Mouse (Mus musculus) CH12.LX (cell line): Measurements from ENCODE around the gene Hs3st3a1. TPM values are rescaled to one million over a fixed set of nuclear protein-coding genes. Genes with fewer than 3 reads are reported as not detected.

Source experiments
- DNase-seq: peaks from one replicate; pipeline ENCODE4 v3.0.0-alpha.2; 2013; ENCODE audit errors: extremely low read depth
- H3K27ac ChIP-seq: 2 replicates; pipeline ENCODE4 v1.5.1; 2012; ENCODE audit warnings: low read depth, mild to moderate bottlenecking, control low read depth, moderate library complexity; ENCODE audit not compliant: insufficient read depth
- H3K27me3 ChIP-seq: replicated peaks from 2 replicates; pipeline ENCODE3; 2012; ENCODE audit warnings: inconsistent platforms
- H3K36me3 ChIP-seq, 2 experiments: replicated peaks in 1 of 2; 2 replicates each; pipeline versions ENCODE3 to v1.6.1; 2012; ENCODE audit warnings: inconsistent platforms in 1 of 2, low read length in 1 of 2, mild to moderate bottlenecking in 1 of 2, mixed read lengths in 1 of 2, moderate library complexity in 1 of 2; ENCODE audit not compliant: control insufficient read depth in 1 of 2, insufficient read depth in 1 of 2
- H3K4me1 ChIP-seq, 2 experiments: 2 replicates each; pipeline ENCODE4 v1.6.1; 2012; ENCODE audit warnings: inconsistent platforms in 1 of 2, moderate library complexity in 1 of 2; ENCODE audit not compliant: insufficient read depth in 2 of 2, control insufficient read depth in 1 of 2
- H3K4me2 ChIP-seq: 2 replicates; pipeline ENCODE4 v1.6.1; 2012; ENCODE audit warnings: low read depth, mild to moderate bottlenecking, control low read depth; ENCODE audit not compliant: poor library complexity, insufficient read depth, severe bottlenecking
- H3K4me3 ChIP-seq, 3 experiments: fragments of 150-350 bp in 1 of 3; sonication (generic) in 1 of 3; replicated peaks in 1 of 3; 2 replicates each; pipeline versions ENCODE3 to v1.5.1; 2011 to 2012; ENCODE audit warnings: low read depth in 2 of 3, low read length in 2 of 3, mild to moderate bottlenecking in 2 of 3, moderate library complexity in 2 of 3, control low read depth in 1 of 3, improper control_type of control experiment in 1 of 3, inconsistent platforms in 1 of 3, mixed read lengths in 1 of 3; ENCODE audit not compliant: poor library complexity in 1 of 3
- H3K79me2 ChIP-seq: replicated peaks from 2 replicates; pipeline ENCODE4 v1.6.1; 2012; ENCODE audit warnings: mild to moderate bottlenecking, moderate library complexity; ENCODE audit not compliant: control insufficient read depth, poor library complexity, insufficient read depth, severe bottlenecking; ENCODE audit errors: extremely low read depth
- H3K9ac ChIP-seq: 2 replicates; pipeline ENCODE4 v1.6.1; 2012; ENCODE audit warnings: low read depth, mild to moderate bottlenecking, control low read depth, moderate library complexity; ENCODE audit not compliant: insufficient read depth
- H3K9me3 ChIP-seq: replicated peaks from 2 replicates; pipeline ENCODE3; 2012; ENCODE audit warnings: low read length, inconsistent platforms, mixed read lengths
- BHLHE40 ChIP-seq: IDR thresholded peaks from 2 replicates; pipeline ENCODE4 v1.6.1; 2011; ENCODE audit warnings: mild to moderate bottlenecking, low read depth, low read length, improper control_type of control experiment
- CHD2 ChIP-seq: IDR thresholded peaks from 2 replicates; pipeline ENCODE4 v1.6.1; 2011; ENCODE audit warnings: low read length, improper control_type of control experiment
- E2F4 ChIP-seq: IDR thresholded peaks from 2 replicates; pipeline ENCODE4 v1.6.1; 2011; ENCODE audit warnings: low read depth, low read length, improper control_type of control experiment; ENCODE audit not compliant: insufficient replicate concordance
- ELF1 ChIP-seq: IDR thresholded peaks from 2 replicates; pipeline ENCODE4 v1.6.1; 2014; ENCODE audit warnings: low read depth, mild to moderate bottlenecking, inconsistent platforms, low read length, improper control_type of control experiment
- ETS1 ChIP-seq: conservative IDR thresholded peaks from 2 replicates; pipeline ENCODE4 v1.6.1; 2012; ENCODE audit warnings: low read depth, mild to moderate bottlenecking, inconsistent platforms, low read length, improper control_type of control experiment, moderate library complexity
- GABPA ChIP-seq: IDR thresholded peaks from 2 replicates; pipeline ENCODE4 v1.6.1; 2012; ENCODE audit warnings: low read depth, low read length, improper control_type of control experiment, inconsistent platforms; ENCODE audit not compliant: insufficient replicate concordance
- HCFC1 ChIP-seq: IDR thresholded peaks from 2 replicates; pipeline ENCODE4 v1.6.1; 2012; ENCODE audit warnings: low read depth, mild to moderate bottlenecking, inconsistent platforms, low read length, improper control_type of control experiment
- IRF4 ChIP-seq: IDR thresholded peaks from 2 replicates; pipeline ENCODE4 v1.6.1; 2014; ENCODE audit warnings: low read depth, mild to moderate bottlenecking, inconsistent platforms, low read length, improper control_type of control experiment
- JUN ChIP-seq: IDR thresholded peaks from 2 replicates; pipeline ENCODE4 v1.6.1; 2011; ENCODE audit warnings: low read depth, mild to moderate bottlenecking, low read length, improper control_type of control experiment, moderate library complexity; ENCODE audit not compliant: insufficient read depth
- JUND ChIP-seq: conservative IDR thresholded peaks from 2 replicates; pipeline ENCODE4 v1.6.1; 2011; ENCODE audit warnings: low read depth, low read length, improper control_type of control experiment
- KAT2A ChIP-seq: IDR thresholded peaks from 2 replicates; pipeline ENCODE4 v1.6.1; 2012; ENCODE audit warnings: low read length, improper control_type of control experiment, inconsistent platforms; ENCODE audit not compliant: insufficient replicate concordance
- MAFK ChIP-seq: IDR thresholded peaks from 2 replicates; pipeline ENCODE4 v1.6.1; 2011; ENCODE audit warnings: low read length, improper control_type of control experiment; ENCODE audit not compliant: insufficient replicate concordance
- MAX ChIP-seq: IDR thresholded peaks from 2 replicates; pipeline ENCODE4 v1.6.1; 2011; ENCODE audit warnings: low read length, improper control_type of control experiment
- MAZ ChIP-seq: IDR thresholded peaks from 2 replicates; pipeline ENCODE4 v1.6.1; 2012; ENCODE audit warnings: low read depth, mild to moderate bottlenecking, inconsistent platforms, low read length, improper control_type of control experiment, moderate library complexity
- MEF2A ChIP-seq: IDR thresholded peaks from 2 replicates; pipeline ENCODE4 v1.6.1; 2014; ENCODE audit warnings: low read depth, mild to moderate bottlenecking, inconsistent platforms, low read length, improper control_type of control experiment, borderline replicate concordance
- MYC ChIP-seq: IDR thresholded peaks from 2 replicates; pipeline ENCODE4 v1.6.1; 2011; ENCODE audit warnings: low read depth, mild to moderate bottlenecking, improper control_type of control experiment, low read length
- NELFE ChIP-seq: IDR thresholded peaks from 2 replicates; pipeline ENCODE4 v1.6.1; 2011; ENCODE audit warnings: low read depth, low read length, improper control_type of control experiment
- NRF1 ChIP-seq: IDR thresholded peaks from 2 replicates; pipeline ENCODE4 v1.6.1; 2014; ENCODE audit warnings: low read depth, mild to moderate bottlenecking, inconsistent platforms, low read length, improper control_type of control experiment, moderate library complexity
- PAX5 ChIP-seq: IDR thresholded peaks from 2 replicates; pipeline ENCODE4 v1.6.1; 2012; ENCODE audit warnings: low read length, inconsistent platforms, mixed read lengths
- POLR2A ChIP-seq: IDR thresholded peaks from 2 replicates; pipeline ENCODE4 v1.6.1; 2011; ENCODE audit warnings: low read depth, mild to moderate bottlenecking, improper control_type of control experiment, low read length
- POLR2AphosphoS2 ChIP-seq: IDR thresholded peaks from 2 replicates; pipeline ENCODE4 v1.6.1; 2011; ENCODE audit warnings: low read depth, low read length, improper control_type of control experiment
- SIN3A ChIP-seq: IDR thresholded peaks from 2 replicates; pipeline ENCODE4 v1.6.1; 2012; ENCODE audit warnings: low read length, improper control_type of control experiment, inconsistent platforms
- SMC3 ChIP-seq: IDR thresholded peaks from 2 replicates; pipeline ENCODE4 v1.6.1; 2011; ENCODE audit warnings: low read depth, low read length, improper control_type of control experiment
- TBP ChIP-seq: conservative IDR thresholded peaks from 2 replicates; pipeline ENCODE4 v1.6.1; 2011; ENCODE audit warnings: low read depth, low read length, improper control_type of control experiment
- TCF12 ChIP-seq: IDR thresholded peaks from 2 replicates; pipeline ENCODE4 v1.6.1; 2014; ENCODE audit warnings: low read depth, mild to moderate bottlenecking, inconsistent platforms, low read length, improper control_type of control experiment
- UBTF ChIP-seq: IDR thresholded peaks from 2 replicates; pipeline ENCODE4 v1.6.1; 2012; ENCODE audit warnings: low read depth, mild to moderate bottlenecking, inconsistent platforms, low read length, improper control_type of control experiment, moderate library complexity
- USF1 ChIP-seq: IDR thresholded peaks from 2 replicates; pipeline ENCODE4 v1.6.1; 2014; ENCODE audit warnings: low read depth, mild to moderate bottlenecking, inconsistent platforms, low read length, improper control_type of control experiment
- USF2 ChIP-seq: conservative IDR thresholded peaks from 2 replicates; pipeline ENCODE4 v1.6.1; 2011; ENCODE audit warnings: low read depth, low read length, improper control_type of control experiment
- ZKSCAN1 ChIP-seq: IDR thresholded peaks from 2 replicates; pipeline ENCODE4 v1.6.1; 2012; ENCODE audit warnings: low read depth, inconsistent platforms, low read length, improper control_type of control experiment, borderline replicate concordance
- ZMIZ1 ChIP-seq: IDR thresholded peaks from 2 replicates; pipeline ENCODE4 v1.6.1; 2012; ENCODE audit warnings: low read depth, mild to moderate bottlenecking, inconsistent platforms, low read length, improper control_type of control experiment
- dilution Hi-C: fragments of 300-500 bp; cut with MboI; formaldehyde crosslinking; loops from 2 replicates; pipeline ENCODE4 v1.14.3; 2020; ENCODE audit warnings: low sequenced_read_pairs; ENCODE audit not compliant: extremely low pct_unique_long_range_greater_than_20kb, extremely low pct_ligation_motif_present
- in situ Hi-C: fragments of 300-500 bp; cut with MboI; formaldehyde crosslinking; loops from 3 replicates; pipeline ENCODE4 v1.14.3; 2019; ENCODE audit warnings: low sequenced_read_pairs, low pct_ligation_motif_present, low pct_unique_long_range_greater_than_20kb, mixed read lengths
- polyA plus RNA-seq: library from polyadenylated mRNA; unstranded; fragments of >175 nt; gene quantifications from 2 replicates; pipeline ENCODE4 v1.2.1, GENCODE M21; 2012; ENCODE audit warnings: low read depth; ENCODE audit not compliant: insufficient read length
- total RNA-seq, 2 experiments: library from RNA; depleted of rRNA; stranded (reverse); fragments of 300-350 nt in 1 of 2; fragments of >200 nt in 1 of 2; gene quantifications; 2 replicates each; pipeline ENCODE4 v1.2.3; 2012 to 2014

Gene Hs3st3a1
- total and polyA plus RNA-seq, 3 experiments, result not detected

DNA sequence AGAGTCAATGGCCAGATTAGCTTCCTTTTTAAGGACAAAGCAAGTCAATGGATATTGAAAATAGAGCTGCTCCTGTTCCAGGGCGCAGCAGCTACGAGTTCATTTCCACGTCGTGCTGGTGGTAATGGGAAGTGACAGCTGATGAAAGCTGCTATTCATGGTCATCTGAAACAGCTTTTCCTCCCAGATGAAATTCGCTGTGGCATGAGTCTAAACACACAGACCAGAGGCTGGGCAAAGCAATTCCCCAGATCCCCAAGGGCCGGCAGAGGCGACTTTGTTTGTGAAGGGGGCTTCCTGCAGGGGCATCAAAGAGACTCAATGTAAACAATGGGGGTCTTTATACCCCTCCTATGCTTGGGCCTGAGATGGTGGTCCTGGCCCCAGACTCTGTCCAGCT, 114.2 kb downstream of the Hs3st3a1 start:
- in situ Hi-C loops, result no loop called here
- Histone ChIP-seq H3K27ac (no peak overlapping the region), H3K9me3 (no peaks in the 10 kb centered on the region), H3K27me3 (no peaks in the 10 kb centered on the region), H3K9ac (no peak overlapping the region)
- no peak for DNase-seq
- TF ChIP-seq TBP (no peak), MYC (no peak), KAT2A (no peak), IRF4 (no peak), ZMIZ1 (no peak), MAX (no peak), ZKSCAN1 (no peak), HCFC1 (no peak), UBTF (no peak), USF2 (no peak), GABPA (no peak), CHD2 (no peak), ELF1 (no peak), POLR2A (no peak), MAFK (no peak), SIN3A (no peak)
- TF ChIP-seq, all 38 proteins: peak for 0
- Histone ChIP-seq H3K79me2 (no peaks in the 10 kb centered on the region), H3K36me3 (no peaks in the 10 kb centered on the region), H3K4me3 (no peak overlapping the region), H3K4me1 (0 out of 4 replicates have a peak, but pooled peaks cover 0 to 3% of the 10 kb centered on the region in 2 experiments), H3K4me2 (no peak overlapping the region)
- dilution Hi-C loops, result no loop called here

- in situ Hi-C loops (no loop called here), dilution Hi-C loops (no loop called here)
- H3K9ac ChIP-seq, result no peak overlapping the region
Measured at GRCm38 (mm10) chr11:64549955-64550354, 114.8 kb downstream of the Hs3st3a1 start.

More at GRCm38 (mm10) chr11:64549955-64550354, 114.8 kb downstream of the Hs3st3a1 start:
- H3K79me2 ChIP-seq, result no peaks in the 10 kb centered on the region
- H3K9me3 ChIP-seq, result no peaks in the 10 kb centered on the region
- H3K36me3 ChIP-seq, result no peaks in the 10 kb centered on the region
- H3K4me1 ChIP-seq, result 0 out of 4 replicates have a peak, but pooled peaks cover 0 to 2% of the 10 kb centered on the region in 2 experiments
- no peak overlapping the region for H3K4me2 ChIP-seq
- TF ChIP-seq SMC3 (no peak), ETS1 (no peak), ZMIZ1 (no peak), USF2 (no peak), JUND (no peak), ZKSCAN1 (no peak), POLR2A (no peak), MEF2A (no peak), USF1 (no peak), TBP (no peak), TCF12 (no peak), POLR2AphosphoS2 (no peak), NELFE (no peak), KAT2A (no peak), E2F4 (no peak), BHLHE40 (no peak), JUN (no peak), PAX5 (no peak), MAZ (no peak), NRF1 (no peak)
- H3K27ac ChIP-seq, result no peak overlapping the region
- H3K4me3 ChIP-seq, result no peak overlapping the region
- no peaks in the 10 kb centered on the region for H3K27me3 ChIP-seq
- no peak for DNase-seq
